Mouse (Mus musculus) ES-CJ7 (cell line): Measurements from ENCODE around the gene Olfr147.
"Not testable (repeated sequence)": the region's sequence is repeated elsewhere in the genome, so short reads cannot be mapped to it uniquely, and the experiment has no call there.

ENCODE experiments used
- DNase-seq: peaks from one replicate; pipeline ENCODE4 v3.0.0; 2011; ENCODE audit warnings: low read depth, low spot score

Gene Olfr147

DNA sequence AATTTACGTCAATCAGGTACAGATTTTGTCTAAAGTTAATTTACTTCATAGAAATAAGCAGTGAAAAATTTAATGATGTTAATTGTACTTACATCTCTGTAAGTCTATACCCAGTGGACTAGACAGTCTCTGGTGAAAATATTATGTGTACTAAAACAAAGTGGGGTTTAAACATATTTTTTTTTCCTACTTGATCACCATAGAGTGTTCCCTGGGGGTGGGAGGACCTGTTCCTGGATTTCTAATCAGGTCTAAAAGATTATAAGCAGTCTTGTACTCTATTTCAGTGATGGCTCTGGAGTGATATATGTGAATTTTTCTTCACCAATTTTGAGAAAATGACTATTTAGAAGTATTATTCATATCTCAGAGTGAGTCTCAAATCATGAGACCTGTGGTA, at the start of gene Olfr147:
Olfr147 (plus strand) TSS at position 301 of the 400 bp plus-strand sequence.
- no peak for DNase-seq

DNA sequence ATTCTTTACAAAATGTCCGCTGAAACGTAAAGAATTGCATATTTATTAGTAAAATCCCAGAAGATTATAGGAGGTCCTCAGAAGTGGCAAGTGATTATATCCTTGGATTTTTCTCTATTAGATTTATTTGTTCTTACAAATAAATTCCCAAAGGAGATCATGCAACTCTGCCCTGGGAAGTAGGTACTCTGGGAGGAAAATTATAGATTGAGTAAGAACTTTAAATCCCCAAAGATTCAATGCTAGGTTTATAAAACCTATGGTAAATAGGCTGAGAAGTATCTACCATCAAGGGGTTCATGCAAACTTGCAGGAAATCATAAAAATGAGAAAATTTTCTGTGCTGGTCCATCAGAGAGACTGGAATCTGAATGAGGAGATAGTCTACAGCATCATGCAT, 34.9 kb upstream of the Olfr147 start, which contains the start of gene Olfr250:
Olfr250 (plus strand) TSS at position 301 of the 400 bp plus-strand sequence.
- no peak for DNase-seq

DNA sequence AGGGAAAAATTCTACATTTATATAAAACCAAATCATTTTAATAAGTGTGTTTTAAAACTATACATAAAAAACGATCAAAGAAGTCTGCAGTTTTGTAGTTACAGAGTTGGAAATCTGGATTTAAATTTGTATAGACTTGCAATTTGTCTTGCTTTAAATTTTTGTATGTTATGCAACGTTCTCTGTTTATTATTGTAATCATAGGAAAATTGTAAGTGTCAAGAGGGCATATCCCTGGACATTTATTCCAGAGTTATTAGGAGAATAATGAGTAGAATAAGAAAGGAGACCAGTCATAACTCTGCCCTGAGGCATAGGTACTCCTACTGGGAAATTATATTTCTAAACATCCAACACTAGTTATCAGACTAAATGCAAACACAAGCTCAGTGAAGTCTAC, 24.7 kb upstream of the Olfr147 start, which contains the start of gene Olfr251:
Olfr251 (plus strand) TSS at position 301 of the 400 bp plus-strand sequence.
- DNase-seq, result no peak

DNA sequence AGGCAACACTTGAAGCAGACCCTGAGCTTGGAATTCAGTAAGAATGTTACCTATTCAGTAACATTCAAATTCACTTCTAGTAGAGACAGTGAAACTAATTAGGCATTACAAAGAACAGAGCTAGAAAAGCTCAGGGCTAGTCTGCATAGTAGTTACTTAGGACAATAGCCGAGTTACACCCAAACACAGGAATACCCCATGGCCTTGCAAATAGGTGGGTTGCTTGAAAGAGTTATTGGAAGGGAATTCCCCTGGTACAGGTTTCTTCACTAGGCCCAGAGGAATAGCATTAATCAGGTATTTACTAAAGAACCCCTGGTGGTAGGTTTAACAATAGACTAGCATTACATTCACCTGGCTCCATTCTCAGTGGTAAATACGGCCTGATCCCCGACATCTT, 6.0 kb downstream of the Olfr147 start:
- peak; percentile 95 for DNase-seq

DNA sequence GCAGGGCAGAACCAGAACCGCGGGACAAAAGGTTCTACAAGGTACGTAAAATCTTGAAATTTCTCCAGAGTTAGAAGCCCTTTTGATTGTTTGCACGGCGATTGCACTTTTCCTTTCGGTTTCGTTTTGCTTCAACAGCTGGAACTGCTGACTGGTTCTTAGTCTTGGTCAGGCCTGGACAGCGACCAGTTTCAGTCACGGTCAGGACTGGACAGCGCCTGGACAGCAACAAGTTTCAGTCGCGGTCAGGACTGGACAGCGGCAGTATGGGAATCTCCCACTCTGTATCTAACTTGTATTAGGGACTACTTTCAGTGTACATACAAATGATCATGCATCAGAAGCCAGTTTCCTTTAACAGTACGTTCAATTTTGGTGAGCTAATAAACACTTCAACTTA, 12.0 kb downstream of the Olfr147 start:
- DNase-seq, result not testable (repeated sequence)

DNA sequence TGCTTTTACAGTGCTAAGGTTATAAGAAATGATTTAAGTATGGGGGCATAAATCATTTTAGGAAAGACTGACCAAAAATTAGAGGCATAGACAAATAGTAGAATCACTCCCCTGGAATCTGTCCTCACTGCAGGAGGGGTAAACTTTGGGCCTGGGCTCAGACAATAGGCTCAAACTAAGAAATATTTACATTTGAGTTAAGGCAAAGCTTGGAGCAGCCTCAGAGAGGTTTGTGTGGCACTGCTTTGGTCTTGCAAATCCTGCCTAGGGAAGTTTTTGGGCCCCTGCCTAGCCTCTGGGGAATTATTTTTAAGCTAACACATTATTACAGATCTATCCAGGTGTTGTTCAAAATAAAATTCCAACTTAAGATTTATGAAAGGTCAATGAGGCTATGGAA, 22.3 kb downstream of the Olfr147 start:
- DNase-seq, result peak; percentile 69

DNA sequence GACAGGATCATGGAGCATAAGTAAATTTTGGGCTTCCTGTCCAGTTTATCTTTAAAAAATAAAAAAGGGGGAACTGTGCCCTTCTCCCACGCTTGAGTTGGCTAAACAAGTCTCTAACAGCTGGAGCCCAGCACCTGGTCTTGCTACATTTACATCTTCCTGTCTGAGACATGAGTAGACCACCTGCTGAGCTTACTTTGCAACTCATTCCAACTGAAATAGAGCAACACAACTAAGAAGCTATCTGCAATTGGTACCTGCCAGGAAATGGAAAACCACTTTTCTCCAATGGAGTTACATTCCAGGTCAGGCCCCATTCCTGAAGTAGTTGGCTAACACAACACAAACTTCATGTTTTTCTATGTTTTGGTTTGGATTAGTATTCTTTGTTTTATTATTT, 25.5 kb downstream of the Olfr147 start:
- DNase-seq, result peak; percentile 61

DNA sequence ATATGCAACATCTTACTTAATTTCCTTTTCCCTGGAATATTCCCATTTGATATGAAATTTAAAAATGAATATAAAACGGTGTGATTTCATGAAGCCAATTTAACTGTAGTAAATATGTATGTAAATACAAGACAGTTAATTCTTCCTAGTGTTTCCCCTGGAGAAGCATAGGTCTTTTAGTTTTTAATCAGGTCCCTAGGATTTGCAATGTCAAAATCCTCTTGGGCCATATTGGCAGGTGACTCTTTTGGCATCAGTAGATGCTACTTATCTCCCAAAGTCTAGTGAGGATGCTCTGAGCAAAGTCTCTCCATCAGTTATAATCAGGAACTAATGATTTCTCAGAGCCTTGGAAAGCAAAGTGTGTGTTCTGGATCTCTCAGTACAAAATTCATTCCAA, 27.7 kb downstream of the Olfr147 start, which contains the start of gene Olfr901:
Olfr901 (plus strand) TSS at position 301 of the 400 bp plus-strand sequence.
- no peak for DNase-seq

DNA sequence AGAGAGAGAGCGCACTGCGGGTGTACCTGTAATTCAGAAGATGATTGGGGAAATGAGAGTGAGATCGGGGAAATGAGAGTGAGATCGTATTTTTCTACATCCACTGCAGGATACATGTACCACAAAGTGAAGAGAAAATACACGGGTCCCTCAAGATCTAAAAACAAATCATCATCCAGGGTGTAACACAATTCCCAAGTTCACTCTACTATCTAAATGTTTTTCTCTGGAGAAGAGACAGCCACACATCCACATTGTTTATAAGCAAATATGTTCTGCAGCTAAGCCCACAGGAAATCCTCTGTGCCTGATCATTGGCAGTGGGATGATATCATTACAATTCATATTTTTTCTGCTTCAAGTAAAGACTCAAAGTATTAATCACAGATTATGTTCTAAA, 45.9 kb downstream of the Olfr147 start, which contains the start of gene Olfr902:
Olfr902 (plus strand) TSS at position 301 of the 400 bp plus-strand sequence.
- DNase-seq, result no peak
